Mouse (Mus musculus) heart, embryonic 16.5 days (tissue): ENCODE data around the gene Efcab9. TPM values are rescaled to one million over a fixed set of nuclear protein-coding genes. Genes with fewer than 3 reads are reported as not detected.
"Not testable (repeated sequence)": the region's sequence is repeated elsewhere in the genome, so short reads cannot be mapped to it uniquely, and the experiment has no call there.

Source experiments
- ATAC-seq: fragments of 200-750 bp; cut with Nextera tagmentation; replicated peaks from 2 replicates; pipeline ENCODE4 v1.8.0; 2017; ENCODE audit warnings: moderate number of reproducible peaks; ENCODE audit not compliant: insufficient read depth, low FRiP score; ENCODE audit errors: extremely low read depth
- H3K27ac ChIP-seq: fragments of 300-500 bp; sonication (generic); 2 replicates; pipeline ENCODE4 v1.5.1; 2014; ENCODE audit warnings: mild to moderate bottlenecking, low read length, control low read depth, moderate library complexity
- H3K27me3 ChIP-seq: fragments of 300-500 bp; sonication (generic); 2 replicates; pipeline ENCODE4 v1.6.1; 2014; ENCODE audit warnings: low read length, mixed read lengths; ENCODE audit not compliant: control insufficient read depth, insufficient read depth
- H3K36me3 ChIP-seq: fragments of 300-500 bp; sonication (generic); 2 replicates; pipeline ENCODE4 v1.6.1; 2014; ENCODE audit not compliant: control insufficient read depth, insufficient read depth
- H3K4me1 ChIP-seq: fragments of 300-500 bp; sonication (generic); 2 replicates; pipeline ENCODE4 v1.6.1; 2014; ENCODE audit warnings: low read length, mixed read lengths; ENCODE audit not compliant: control insufficient read depth, insufficient read depth
- H3K4me2 ChIP-seq: fragments of 300-500 bp; sonication (generic); 2 replicates; pipeline ENCODE4 v1.6.1; 2014; ENCODE audit warnings: low read depth, mild to moderate bottlenecking, control low read depth, low read length
- H3K4me3 ChIP-seq: fragments of 300-500 bp; sonication (generic); 2 replicates; pipeline ENCODE4 v1.5.1; 2014; ENCODE audit warnings: mild to moderate bottlenecking, control low read depth, low read length
- H3K9ac ChIP-seq: fragments of 300-500 bp; sonication (generic); 2 replicates; pipeline ENCODE4 v1.6.1; 2014; ENCODE audit warnings: low read length, control low read depth
- H3K9me3 ChIP-seq: fragments of 300-500 bp; sonication (generic); replicated peaks from 2 replicates; pipeline ENCODE4 v1.6.1; 2016; ENCODE audit warnings: low read length; ENCODE audit not compliant: control insufficient read depth
- WGBS: fragments of 180-500 bp; shearing (Covaris S2); extraction: QIAGEN DNeasy Blood & Tissue Kit; methylation state at CpG from one replicate; pipeline ENCODE4 v1.1.7; 2014; 5-methylcytosine and 5-hydroxymethylcytosine counted together
- polyA plus RNA-seq: library from polyadenylated mRNA; unstranded; fragments of >200 nt; fragmentation: Nextera tagmentation; extraction: Ambion mirVana; gene quantifications from 2 replicates; pipeline ENCODE4 v1.2.1, GENCODE M21; 2015

The Efcab9 gene
- polyA plus RNA-seq, 1 experiment from 2014 or later: 0.56 TPM

DNA sequence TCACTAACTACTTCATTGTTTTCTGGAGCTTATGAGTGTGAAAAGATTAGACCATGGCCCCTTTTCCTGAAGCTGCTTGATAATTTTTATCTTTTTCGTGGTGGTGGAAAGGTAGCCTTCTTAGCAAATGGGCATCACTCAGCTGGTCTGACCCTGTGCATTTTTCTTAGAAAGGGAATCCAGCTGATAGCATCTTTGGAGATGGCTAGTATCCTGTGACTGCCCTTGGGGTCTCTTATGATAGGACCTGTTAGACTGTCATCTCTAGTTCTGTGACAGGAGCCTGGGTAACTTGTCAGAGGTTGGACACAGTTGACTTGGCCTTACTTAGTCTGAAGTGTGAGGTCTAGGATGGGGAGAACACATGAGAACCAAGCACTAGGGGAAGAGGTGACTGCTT lies 12.5 kb downstream of the Efcab9 start:
- no peak overlapping the region for H3K9ac ChIP-seq
- peaks cover 12% of the 10 kb centered on the region for H3K36me3 ChIP-seq
- H3K4me3 ChIP-seq: no peak overlapping the region
- no peaks in the 10 kb centered on the region for H3K9me3 ChIP-seq
- H3K4me2 ChIP-seq: no peak overlapping the region
- H3K27me3 ChIP-seq: no peaks in the 10 kb centered on the region
- 73% methylated on average over 1 of the region's 1 CpGs for WGBS
- no peaks in the 10 kb centered on the region for H3K4me1 ChIP-seq
- no peak overlapping the region for H3K27ac ChIP-seq
- ATAC-seq: no peak

DNA sequence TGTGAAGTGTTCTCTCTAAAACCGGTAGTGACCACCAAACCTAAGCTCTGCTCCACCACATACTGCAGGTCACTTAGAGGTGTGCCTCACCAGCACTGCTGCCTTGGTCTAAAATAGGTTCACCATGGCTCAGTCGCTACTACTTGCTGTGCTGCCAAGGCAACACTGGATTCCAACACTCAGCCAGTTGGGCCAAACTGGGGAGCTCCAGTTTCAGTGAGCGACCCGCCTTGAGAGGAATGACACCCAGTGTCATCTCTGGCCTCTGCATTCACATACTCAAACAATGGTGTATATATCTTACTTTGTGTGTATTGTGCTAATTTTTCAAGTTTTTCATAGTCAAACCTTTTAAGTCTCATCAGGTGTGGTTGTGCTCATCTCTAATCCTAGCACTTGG lies 13.1 kb downstream of the Efcab9 start:
- H3K4me1 ChIP-seq: no peaks in the 10 kb centered on the region
- no peak overlapping the region for H3K4me2 ChIP-seq
- peaks cover 12% of the 10 kb centered on the region for H3K36me3 ChIP-seq
- no peak for ATAC-seq
- H3K4me3 ChIP-seq: no peak overlapping the region
- 82% methylated on average over 4 of the region's 4 CpGs for WGBS
- H3K9me3 ChIP-seq: no peaks in the 10 kb centered on the region
- no peaks in the 10 kb centered on the region for H3K27me3 ChIP-seq
- no peak overlapping the region for H3K27ac ChIP-seq
- no peak overlapping the region for H3K9ac ChIP-seq

DNA sequence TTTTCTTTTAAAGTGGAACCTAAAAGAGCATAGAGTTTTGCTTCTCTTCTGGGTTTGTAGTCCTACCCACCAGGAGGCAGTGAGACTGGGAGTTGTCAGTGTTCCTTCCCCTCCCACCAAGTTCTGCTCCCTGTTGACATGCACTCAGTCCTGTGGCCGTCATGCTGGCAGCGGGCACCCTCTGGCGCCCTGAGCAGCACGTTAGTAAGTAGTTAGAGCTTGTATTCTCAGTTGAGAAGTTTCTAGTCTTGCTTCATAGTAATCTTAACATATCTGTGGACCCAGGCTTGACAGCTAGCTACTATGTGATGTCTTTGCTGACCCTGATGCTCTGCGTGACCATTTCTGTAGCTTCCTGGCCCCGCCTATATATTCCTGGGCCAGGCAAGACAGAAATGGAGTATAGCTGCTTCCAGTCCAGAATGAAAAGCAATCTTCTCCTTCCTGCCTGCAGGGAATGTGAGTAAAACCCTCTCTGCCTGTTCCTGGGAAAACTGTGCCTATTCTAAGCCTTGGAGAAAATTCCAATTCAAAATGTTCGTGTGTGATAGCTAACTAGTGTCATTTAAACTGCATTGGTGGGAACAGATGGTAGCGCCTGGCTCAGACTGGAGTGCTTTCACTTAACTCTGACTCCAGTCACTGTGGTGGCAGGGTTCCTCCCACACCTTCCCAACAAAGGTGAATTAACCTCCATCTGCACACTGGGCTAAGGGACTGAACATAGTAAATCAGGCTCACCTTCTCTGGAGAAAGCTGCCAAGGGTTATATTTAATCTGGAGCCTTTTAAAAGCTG lies 14.8 kb downstream of the Efcab9 start:
- Histone ChIP-seq H3K36me3 (peaks cover 12% of the 10 kb centered on the region), H3K4me3 (no peak overlapping the region), H3K4me2 (no peak overlapping the region), H3K27me3 (no peaks in the 10 kb centered on the region), H3K9ac (no peak overlapping the region), H3K9me3 (no peaks in the 10 kb centered on the region), H3K27ac (no peak overlapping the region), H3K4me1 (no peaks in the 10 kb centered on the region)
- 74% methylated on average over 8 of the region's 8 CpGs for WGBS
- ATAC-seq: no peak

DNA sequence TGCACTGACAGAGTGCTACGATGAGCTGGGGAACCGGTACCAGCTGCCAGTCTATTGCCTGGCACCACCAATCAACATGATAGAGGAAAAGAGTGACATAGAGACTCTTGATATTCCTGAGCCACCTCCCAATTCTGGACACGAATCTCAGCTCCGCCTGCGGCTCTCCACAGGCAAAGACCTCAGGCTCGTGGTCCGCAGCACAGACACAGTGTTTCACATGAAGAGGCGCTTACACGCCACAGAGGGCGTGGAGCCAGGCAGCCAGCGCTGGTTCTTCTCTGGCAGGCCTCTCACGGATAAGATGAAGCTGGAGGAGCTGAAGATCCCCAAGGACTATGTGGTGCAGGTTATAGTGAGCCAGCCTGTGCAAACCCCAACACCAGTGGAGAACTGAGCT lies 15.8 kb downstream of the Efcab9 start:
- peaks cover 12% of the 10 kb centered on the region for H3K36me3 ChIP-seq
- H3K9ac ChIP-seq: no peak overlapping the region
- H3K4me1 ChIP-seq: 0 out of 2 replicates have a peak, but pooled peaks cover 3% of the 10 kb centered on the region
- no peaks in the 10 kb centered on the region for H3K9me3 ChIP-seq
- H3K4me2 ChIP-seq: no peak overlapping the region
- H3K27ac ChIP-seq: no peak overlapping the region
- H3K4me3 ChIP-seq: no peak overlapping the region
- no peaks in the 10 kb centered on the region for H3K27me3 ChIP-seq
- no peak for ATAC-seq
- 86% methylated on average over 12 of the region's 12 CpGs for WGBS

GRCm38 (mm10) chr11:32514853-32515252 lies 17.0 kb downstream of the Efcab9 start:
- peaks cover 12% of the 10 kb centered on the region for H3K36me3 ChIP-seq
- not testable (repeated sequence) for H3K4me3 ChIP-seq, H3K27me3 ChIP-seq, H3K9ac ChIP-seq, H3K4me1 ChIP-seq, H3K4me2 ChIP-seq, H3K9me3 ChIP-seq, ATAC-seq, H3K27ac ChIP-seq
- 84% methylated on average over 5 of the region's 5 CpGs for WGBS

- 0 out of 2 replicates have a peak, but pooled peaks cover 3% of the 10 kb centered on the region for H3K4me1 ChIP-seq
- H3K27me3 ChIP-seq: no peaks in the 10 kb centered on the region
- no peak for ATAC-seq
- H3K4me2 ChIP-seq: no peak overlapping the region
- WGBS: 47% methylated on average over 1 of the region's 1 CpGs
- H3K36me3 ChIP-seq: no peaks in the 10 kb centered on the region
- no peak overlapping the region for H3K4me3 ChIP-seq
- no peaks in the 10 kb centered on the region for H3K9me3 ChIP-seq
- no peak overlapping the region for H3K27ac ChIP-seq
- H3K9ac ChIP-seq: no peak overlapping the region
Measured at GRCm38 (mm10) chr11:32510930-32511329, 21.0 kb downstream of the Efcab9 start.

GRCm38 (mm10) chr11:32505091-32505739 lies 26.7 kb downstream of the Efcab9 start:
- no peak overlapping the region for H3K4me3 ChIP-seq
- no peak overlapping the region for H3K9ac ChIP-seq
- no peak overlapping the region for H3K27ac ChIP-seq
- H3K9me3 ChIP-seq: no peaks in the 10 kb centered on the region
- no peaks in the 10 kb centered on the region for H3K36me3 ChIP-seq
- WGBS: 63% methylated on average over 7 of the region's 7 CpGs
- ATAC-seq: no peak; the same call in 1 of the 2 replicates
- no peak overlapping the region for H3K4me2 ChIP-seq
- H3K4me1 ChIP-seq: peaks cover 6% of the 10 kb centered on the region; the same call in 1 of the 2 replicates
- no peaks in the 10 kb centered on the region for H3K27me3 ChIP-seq

DNA sequence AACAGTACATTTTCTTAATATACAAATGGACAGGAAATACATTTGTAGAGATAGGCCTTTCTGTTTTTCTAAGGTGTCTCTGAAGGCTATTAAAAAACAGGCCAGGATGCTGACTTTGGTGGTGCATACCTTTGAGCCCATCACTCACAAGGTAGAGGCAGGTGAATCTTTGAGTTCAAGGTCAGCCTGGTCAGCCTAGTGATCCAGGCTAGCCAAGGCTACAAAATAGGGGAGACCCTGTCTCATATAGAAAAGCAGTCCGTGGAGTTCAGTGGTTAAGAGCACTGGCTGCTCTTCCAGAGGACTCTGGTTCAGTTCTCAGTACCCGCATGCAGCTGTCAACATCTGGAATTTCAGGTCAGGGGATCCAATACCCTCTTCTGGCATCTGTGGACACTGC lies 28.2 kb downstream of the Efcab9 start:
- H3K4me3 ChIP-seq: no peak overlapping the region
- no peak overlapping the region for H3K27ac ChIP-seq
- ATAC-seq: no peak
- H3K9ac ChIP-seq: no peak overlapping the region
- H3K27me3 ChIP-seq: no peaks in the 10 kb centered on the region
- H3K36me3 ChIP-seq: no peaks in the 10 kb centered on the region
- no peaks in the 10 kb centered on the region for H3K9me3 ChIP-seq
- H3K4me2 ChIP-seq: no peak overlapping the region
- peaks cover 6% of the 10 kb centered on the region; the same call in 1 of the 2 replicates for H3K4me1 ChIP-seq
- WGBS: 87% methylated on average over 2 of the region's 2 CpGs

DNA sequence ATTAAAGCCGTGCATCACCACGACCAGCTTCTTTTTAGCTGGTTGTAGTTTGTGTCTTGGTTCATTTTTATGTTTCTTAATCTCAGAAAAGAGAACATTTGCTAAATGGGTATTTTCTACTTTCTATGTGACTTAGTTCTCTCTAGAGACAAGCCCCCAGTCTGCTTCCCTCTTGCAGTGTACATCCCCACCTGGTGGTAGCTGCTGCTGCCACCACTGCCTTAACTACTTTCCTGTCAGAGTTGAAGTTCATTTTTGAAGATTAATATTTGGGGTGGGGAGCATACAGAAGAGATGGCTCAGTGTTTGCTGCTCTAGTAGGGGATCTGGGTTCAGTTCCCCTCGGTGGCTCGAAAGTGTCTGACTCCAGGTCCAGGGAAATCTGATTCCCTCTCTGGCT lies 31.9 kb downstream of the Efcab9 start:
- ATAC-seq: no peak
- peaks cover 6% of the 10 kb centered on the region; the same call in 1 of the 2 replicates for H3K4me1 ChIP-seq
- H3K36me3 ChIP-seq: no peaks in the 10 kb centered on the region
- no peak overlapping the region for H3K9ac ChIP-seq
- no peak overlapping the region for H3K27ac ChIP-seq
- H3K9me3 ChIP-seq: no peaks in the 10 kb centered on the region
- no peak overlapping the region for H3K4me2 ChIP-seq
- no peak overlapping the region for H3K4me3 ChIP-seq
- 85% methylated on average over 4 of the region's 4 CpGs for WGBS
- no peaks in the 10 kb centered on the region for H3K27me3 ChIP-seq
